Mouse (Mus musculus): Measurements from ENCODE around the gene Tspan18.

DNA sequence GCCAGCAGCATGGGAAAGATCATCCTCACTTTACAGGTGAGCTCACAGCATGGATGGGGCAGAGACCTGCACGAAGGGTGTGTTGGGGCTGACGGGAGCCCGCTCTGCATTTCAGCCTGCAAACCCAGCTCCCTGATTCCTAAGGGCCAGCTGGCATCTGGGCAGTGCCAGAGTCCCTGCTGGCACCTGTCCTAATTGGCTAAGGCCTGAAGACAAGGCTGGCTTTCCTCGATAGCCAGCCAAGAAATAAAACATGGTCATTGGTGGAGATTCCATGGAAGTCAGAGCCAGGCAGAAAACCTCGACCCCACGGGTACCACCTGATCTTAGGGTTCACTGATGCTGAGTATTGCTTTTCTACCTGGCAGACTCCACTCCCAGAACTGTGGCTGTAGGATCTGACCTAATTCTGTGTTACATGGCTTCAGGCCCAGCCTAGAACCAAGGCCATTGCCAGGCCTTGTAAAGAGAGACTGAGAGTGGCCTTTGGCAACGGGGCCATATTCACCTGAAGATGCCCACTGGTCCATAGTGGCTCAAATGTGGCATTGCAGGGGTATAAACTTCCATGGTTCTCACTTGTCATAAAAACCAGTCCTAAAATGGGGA, 181.3 kb downstream of the Tspan18 start:
- no peak for TF ChIP-seq ZC3H11A (IDR thresholded peaks at IDR 0.05; ENCODE audit: borderline replicate concordance, low read depth, low read length)
- TF ChIP-seq MAFK (IDR thresholded peaks at IDR 0.05; ENCODE audit: insufficient read depth, low read depth, low read length): no peak
- TF ChIP-seq HCFC1 (IDR thresholded peaks at IDR 0.05; ENCODE audit: borderline replicate concordance, insufficient read depth, low read length): no peak
- no peak for TF ChIP-seq ZNF384 (IDR thresholded peaks at IDR 0.05; ENCODE audit: low read depth, low read length)
